Mouse (Mus musculus) large intestine, adult 2 months (tissue): ENCODE measurements around the gene Fgfr2. TPM values are rescaled to one million over a fixed set of nuclear protein-coding genes. Genes with fewer than 3 reads are reported as not detected.

ENCODE experiments used
- DNase-seq: peaks from one replicate; pipeline ENCODE4 v3.0.0-alpha.2; 2012; ENCODE audit warnings: low read depth, low spot score
- WGBS: fragments of 180-500 bp; shearing (Covaris S2); methylation state at CpG from one replicate; pipeline ENCODE4 v1.1.7; 2018; 5-methylcytosine and 5-hydroxymethylcytosine counted together
- polyA plus RNA-seq: library from polyadenylated mRNA; depleted of rRNA; stranded (reverse); fragments of >200 nt; gene quantifications from 2 replicates; pipeline ENCODE4 v1.2.3, GENCODE M21; 2012; rRNA removed

The Fgfr2 gene
- polyA plus RNA-seq, result 34.1 and 35.0 TPM in 2 replicates

DNA sequence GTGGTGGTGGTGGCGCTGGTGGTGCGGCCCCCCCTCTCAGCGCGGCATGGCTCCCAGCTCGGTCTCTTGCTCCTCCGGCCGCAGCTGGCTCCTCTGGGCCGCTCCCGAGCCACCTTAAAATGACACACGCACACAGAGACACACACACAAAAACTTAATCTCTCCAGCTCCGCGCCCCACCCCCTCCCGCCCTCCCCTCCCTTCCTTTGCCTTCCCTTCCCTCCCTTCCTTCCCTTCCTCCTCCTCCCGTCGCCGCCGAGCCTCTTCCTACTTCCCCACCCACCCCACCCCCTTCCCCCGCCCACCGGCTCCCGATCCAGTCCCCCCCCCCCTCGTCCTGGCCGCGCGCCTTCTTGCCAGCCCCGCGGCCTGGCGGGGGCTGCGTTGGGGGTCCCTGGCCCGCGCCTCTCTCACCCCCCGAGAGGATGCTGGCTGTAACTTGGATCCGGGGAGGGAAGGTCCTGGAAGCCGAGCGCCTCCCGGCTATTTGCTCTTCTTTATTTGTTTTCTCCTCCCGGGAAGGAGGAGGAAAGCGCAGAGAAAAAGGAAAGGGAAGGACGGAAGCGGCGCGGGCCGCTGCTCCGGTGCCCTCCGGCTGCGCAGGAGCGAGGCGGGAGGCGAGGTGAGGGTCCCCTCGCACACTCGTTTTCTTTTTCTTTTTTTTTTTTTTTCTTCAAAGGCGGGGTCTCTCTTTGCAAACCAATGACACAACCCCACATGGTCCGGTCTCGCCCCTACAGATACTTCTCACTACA is at the start of gene Fgfr2:
Gene Fgfr2, minus strand, starts transcription at position 107 of the 755 bp plus-strand sequence.
- WGBS, result under 1% methylated on average over 47 of the region's 53 CpGs
- DNase-seq, result no peak

DNA sequence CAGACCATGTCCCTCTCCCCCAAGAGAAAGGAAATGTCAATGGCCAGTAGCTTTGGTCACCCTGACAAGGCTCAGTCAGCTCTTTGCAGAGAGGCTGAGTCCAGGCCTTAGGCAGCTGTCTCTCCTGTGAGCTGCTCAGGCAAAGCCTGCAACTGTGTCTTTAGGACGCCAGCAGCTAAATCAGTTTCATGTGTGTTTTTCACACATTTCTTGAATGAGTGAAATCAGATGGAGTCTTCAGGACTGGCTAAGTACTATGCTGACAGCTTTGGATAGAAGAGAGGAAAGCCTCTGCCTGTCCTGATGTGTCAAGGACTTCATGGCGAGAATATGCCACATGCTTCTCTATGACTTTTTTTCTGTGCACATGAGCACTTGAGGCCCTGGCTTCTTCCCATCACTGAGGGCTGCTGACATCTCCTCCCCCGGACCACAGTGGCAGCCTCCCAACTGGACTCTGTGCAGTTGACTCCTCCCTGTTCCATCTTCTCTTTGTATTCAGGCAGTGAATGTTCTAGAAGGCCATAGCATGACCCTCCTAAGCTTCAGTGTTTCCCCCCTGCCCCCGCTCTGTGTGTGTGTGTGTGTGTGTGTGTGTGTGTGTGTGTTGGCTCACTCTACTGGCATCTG is 48.4 kb upstream of the Fgfr2 start:
- no peak for DNase-seq
- 85% methylated on average over 4 of the region's 4 CpGs for WGBS

- no peak for DNase-seq
- WGBS, result 96% methylated on average over 3 of the region's 3 CpGs
These were observed 45.8 kb upstream of the Fgfr2 start for GRCm38 (mm10) chr7:133168928-133169327.

GRCm38 (mm10) chr7:133167903-133168302 is 44.8 kb upstream of the Fgfr2 start:
- DNase-seq, result no peak
- 81% methylated on average over 2 of the region's 2 CpGs for WGBS

GRCm38 (mm10) chr7:133164770-133165169 is 41.6 kb upstream of the Fgfr2 start:
- no peak for DNase-seq
- 19% methylated on average over 2 of the region's 2 CpGs for WGBS

GRCm38 (mm10) chr7:133163011-133163410 is 39.9 kb upstream of the Fgfr2 start:
- no peak for DNase-seq
- 29% methylated on average over 5 of the region's 5 CpGs for WGBS

- whole genome bisulfite sequencing, result 45% methylated on average over 2 of the region's 2 CpGs
These were observed 39.0 kb upstream of the Fgfr2 start for GRCm38 (mm10) chr7:133162131-133162530.

DNA sequence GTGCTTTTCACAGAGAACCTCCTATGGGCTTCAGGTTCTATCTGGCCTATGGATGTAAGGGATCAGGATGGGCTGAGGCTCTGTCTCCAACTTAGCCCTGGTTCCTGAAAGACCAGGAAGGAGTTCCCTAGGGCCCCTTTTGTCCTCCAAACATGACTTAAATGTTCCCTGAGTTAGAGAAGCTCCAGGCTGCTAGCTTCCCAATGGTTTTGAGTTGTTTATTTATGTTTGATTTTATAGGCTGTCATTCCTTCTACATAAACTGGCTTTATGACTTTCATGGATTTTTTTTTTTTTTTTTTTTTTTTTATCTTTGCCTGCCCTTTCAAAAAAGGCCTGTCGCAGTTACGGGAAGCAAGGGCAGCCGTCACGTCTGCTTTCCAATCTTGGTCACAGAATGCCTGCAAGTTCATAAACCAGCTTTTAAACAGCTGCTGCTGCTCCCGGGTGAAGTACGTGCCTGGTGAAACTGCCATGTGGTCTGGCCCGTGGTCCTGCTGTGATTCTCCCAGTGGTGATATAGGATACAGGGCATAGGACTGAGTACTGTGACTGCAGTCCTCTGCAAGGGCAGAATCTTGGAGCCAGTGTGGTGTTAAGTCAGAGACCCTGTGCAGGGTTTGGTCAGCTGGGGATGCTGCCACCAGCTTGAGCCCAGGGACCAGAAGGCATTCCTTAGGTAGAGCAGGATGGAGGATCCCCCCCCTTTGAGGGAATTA is 38.4 kb upstream of the Fgfr2 start:
- DNase-seq, result no peak

More at GRCm38 (mm10) chr7:133162131-133162530, 39.0 kb upstream of the Fgfr2 start:
- DNase-seq, result no peak

GRCm38 (mm10) chr7:133159519-133159918 is 36.4 kb upstream of the Fgfr2 start:
- DNase-seq, result no peak
- 85% methylated on average over 3 of the region's 3 CpGs for WGBS

More for the DNA sequence above, 38.4 kb upstream of the Fgfr2 start:
- WGBS, result 30% methylated on average over 7 of the region's 7 CpGs

DNA sequence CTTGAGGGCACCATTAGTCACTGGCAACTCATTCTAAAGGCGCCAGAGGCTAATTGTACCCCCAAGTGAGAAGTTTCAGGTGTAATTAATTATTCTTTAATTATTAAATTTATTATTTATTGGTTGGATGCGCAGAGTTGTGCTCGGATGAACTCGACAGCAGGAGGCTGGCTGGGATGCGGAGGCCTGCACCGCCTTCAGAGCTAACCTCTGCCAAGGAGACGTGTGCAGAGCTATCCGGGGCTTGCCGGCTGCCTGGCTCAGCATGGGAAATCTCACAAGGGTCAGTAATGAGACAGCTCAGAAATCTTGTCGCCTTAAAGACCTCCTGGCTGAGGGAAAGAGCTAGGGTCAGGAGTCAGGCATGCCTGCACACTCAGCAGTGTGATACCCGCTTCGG is 32.5 kb upstream of the Fgfr2 start:
- DNase-seq, result no peak
- 89% methylated on average over 12 of the region's 12 CpGs for WGBS

DNA sequence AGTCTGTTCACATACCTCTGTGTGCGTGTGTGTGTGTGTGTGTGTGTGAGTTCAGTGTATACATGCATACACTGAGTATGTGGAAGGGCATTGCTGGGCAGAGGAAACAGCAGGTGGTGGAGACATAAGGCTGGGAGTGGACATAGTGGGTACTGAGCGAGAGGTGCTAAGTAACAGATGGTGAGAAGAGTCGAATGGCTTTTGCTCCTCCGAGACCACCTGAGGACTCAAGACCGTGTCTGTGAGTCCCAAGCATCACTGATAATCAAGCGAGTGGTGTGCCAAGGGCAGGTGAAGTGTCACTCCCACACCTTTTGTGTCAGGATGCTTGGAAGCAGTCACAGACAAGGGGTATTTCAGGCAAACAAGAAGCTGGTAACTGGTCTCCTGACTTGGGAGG is 31.7 kb upstream of the Fgfr2 start:
- WGBS, result 85% methylated on average over 6 of the region's 6 CpGs
- no peak for DNase-seq

DNA sequence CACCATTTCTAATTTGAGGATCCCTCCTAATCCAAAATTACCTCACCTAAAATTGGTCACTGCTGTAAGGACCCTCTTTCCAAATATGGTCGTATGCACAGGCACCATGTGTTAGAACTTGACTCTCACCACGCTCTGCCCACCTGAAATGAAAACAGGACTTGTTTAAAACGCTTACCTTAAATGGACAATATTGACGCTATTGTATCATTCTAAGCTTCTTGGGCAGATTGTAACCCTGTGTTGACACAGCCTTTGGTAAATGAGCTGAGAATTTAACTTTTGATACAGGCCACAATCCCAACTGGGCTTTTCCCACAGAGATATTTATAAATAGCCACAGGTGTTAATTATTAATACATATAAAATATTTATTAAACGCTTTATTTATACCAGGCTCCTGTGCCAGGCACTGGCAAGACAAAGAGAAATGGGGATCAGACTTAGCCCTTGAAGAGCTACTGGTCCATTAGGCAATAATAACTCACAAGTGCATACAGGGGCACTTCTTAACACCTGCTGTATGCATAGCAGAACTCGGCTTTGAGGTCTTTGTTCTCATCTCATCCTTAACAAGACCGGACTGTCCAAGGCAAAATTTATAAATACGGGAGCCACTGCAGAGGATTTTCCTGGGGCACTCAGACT is 16.7 kb upstream of the Fgfr2 start:
- 76% methylated on average over 8 of the region's 8 CpGs for WGBS
- no peak for DNase-seq

DNA sequence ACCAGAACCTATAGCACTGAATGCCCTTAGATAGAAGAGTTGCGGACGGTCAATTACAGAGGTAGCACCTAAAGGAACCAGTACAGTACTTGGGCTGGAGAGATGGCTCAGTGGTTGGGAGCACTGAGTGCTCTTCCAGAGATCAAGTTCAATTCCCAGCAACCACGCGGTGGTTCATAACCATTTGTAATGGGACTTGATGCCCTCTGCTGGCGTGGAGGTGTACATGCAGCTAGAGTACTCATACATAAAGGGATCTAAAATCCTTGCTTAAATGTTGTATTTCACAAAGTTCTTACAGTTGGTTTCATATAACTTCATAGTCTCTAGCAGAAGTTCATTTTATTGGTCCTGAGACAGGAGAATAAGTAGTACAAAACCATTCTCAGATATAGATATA is 10.4 kb upstream of the Fgfr2 start:
- no peak for DNase-seq
- WGBS, result 87% methylated on average over 5 of the region's 5 CpGs

GRCm38 (mm10) chr7:133132702-133133101 is 9.6 kb upstream of the Fgfr2 start:
- WGBS, result 95% methylated on average over 5 of the region's 5 CpGs
- no peak for DNase-seq

GRCm38 (mm10) chr7:133124701-133125485 is 1.7 kb upstream of the Fgfr2 start:
- no peak for DNase-seq

GRCm38 (mm10) chr7:133123999-133124700 is 1.0 kb upstream of the Fgfr2 start, which contains the start of gene Ctbp2:
Ctbp2 (minus strand) TSS chr7:133124354.
- WGBS, result under 1% methylated on average over 59 of the region's 59 CpGs
- no peak for DNase-seq

More at GRCm38 (mm10) chr7:133124701-133125485, 1.7 kb upstream of the Fgfr2 start:
- 28% methylated on average over 34 of the region's 34 CpGs for WGBS

- 1% methylated on average over 81 of the region's 102 CpGs for WGBS
- DNase-seq, result no peak
These were observed 539 bp downstream of the Fgfr2 start for GRCm38 (mm10) chr7:133122379-133123243.
